Mouse (Mus musculus) kidney, embryonic 15.5 days (tissue): ENCODE data around the gene Lpcat1. TPM values are rescaled to one million over a fixed set of nuclear protein-coding genes. Genes with fewer than 3 reads are reported as not detected.

ENCODE experiments used
- ATAC-seq: fragments of 200-750 bp; cut with Nextera tagmentation; replicated peaks from 2 replicates; pipeline ENCODE4 v1.8.0; 2017; ENCODE audit warnings: moderate TSS enrichment; ENCODE audit not compliant: low FRiP score
- H3K27ac ChIP-seq: fragments of 300-500 bp; sonication (generic); 2 replicates; pipeline ENCODE4 v1.5.1; 2015; ENCODE audit warnings: mild to moderate bottlenecking, inconsistent platforms
- H3K27me3 ChIP-seq: fragments of 300-500 bp; sonication (generic); 2 replicates; pipeline ENCODE4 v1.6.1; 2015; ENCODE audit warnings: inconsistent platforms
- H3K36me3 ChIP-seq: fragments of 300-500 bp; sonication (generic); 2 replicates; pipeline ENCODE4 v1.6.1; 2015; ENCODE audit warnings: inconsistent platforms
- H3K4me1 ChIP-seq: fragments of 300-500 bp; sonication (generic); 2 replicates; pipeline ENCODE4 v1.6.1; 2015; ENCODE audit warnings: inconsistent platforms
- H3K4me2 ChIP-seq: fragments of 300-500 bp; sonication (generic); 2 replicates; pipeline ENCODE4 v1.6.1; 2015; ENCODE audit warnings: moderate library complexity, mild to moderate bottlenecking, inconsistent platforms
- H3K4me3 ChIP-seq: fragments of 300-500 bp; sonication (generic); replicated peaks from 2 replicates; pipeline ENCODE4 v1.5.1; 2015; ENCODE audit warnings: mild to moderate bottlenecking, inconsistent platforms
- H3K9ac ChIP-seq: fragments of 300-500 bp; sonication (generic); 2 replicates; pipeline ENCODE4 v1.6.1; 2015; ENCODE audit warnings: mild to moderate bottlenecking, inconsistent platforms
- H3K9me3 ChIP-seq: fragments of 300-500 bp; sonication (generic); replicated peaks from 2 replicates; pipeline ENCODE4 v1.6.1; 2016; ENCODE audit warnings: inconsistent platforms
- WGBS: fragments of 180-500 bp; shearing (Covaris S2); methylation state at CpG from one replicate; pipeline ENCODE4 v1.1.7; 2015; ENCODE audit warnings: mixed read lengths; 5-methylcytosine and 5-hydroxymethylcytosine counted together
- polyA plus RNA-seq: library from polyadenylated mRNA; unstranded; fragments of >200 nt; fragmentation: Nextera tagmentation; extraction: Ambion mirVana; gene quantifications from 2 replicates; pipeline ENCODE4 v1.2.1, GENCODE M21; 2015

Lpcat1 gene
- polyA plus RNA-seq, 1 experiment from 2014 or later, result 36.4 TPM

DNA sequence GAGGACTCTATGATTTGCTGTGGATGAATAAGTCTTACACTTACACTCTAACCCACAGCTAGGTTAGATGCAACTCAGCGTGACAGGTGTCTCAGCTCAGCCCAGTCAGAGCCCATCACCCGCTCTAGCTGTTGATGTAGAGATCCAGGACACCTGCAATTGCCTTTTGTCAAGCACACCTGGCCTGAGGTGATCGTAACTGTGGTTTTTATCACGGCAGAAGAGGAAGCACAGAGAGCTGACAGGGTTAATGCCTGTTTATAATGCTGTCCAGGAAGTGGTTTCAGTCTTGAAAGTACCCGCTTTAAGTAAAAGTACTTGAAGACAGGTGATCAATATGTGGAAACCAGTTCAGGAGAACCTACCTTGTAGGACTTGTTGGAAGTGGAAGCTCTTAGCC, 32.3 kb upstream of the Lpcat1 start:
- WGBS, result 74% methylated on average over 5 of the region's 5 CpGs
- Histone ChIP-seq H3K27ac (no peak overlapping the region), H3K27me3 (no peaks in the 10 kb centered on the region), H3K4me1 (no peaks in the 10 kb centered on the region), H3K4me3 (no peak overlapping the region), H3K36me3 (no peaks in the 10 kb centered on the region), H3K9ac (no peak overlapping the region), H3K4me2 (no peak overlapping the region), H3K9me3 (no peaks in the 10 kb centered on the region)
- no peak for ATAC-seq

DNA sequence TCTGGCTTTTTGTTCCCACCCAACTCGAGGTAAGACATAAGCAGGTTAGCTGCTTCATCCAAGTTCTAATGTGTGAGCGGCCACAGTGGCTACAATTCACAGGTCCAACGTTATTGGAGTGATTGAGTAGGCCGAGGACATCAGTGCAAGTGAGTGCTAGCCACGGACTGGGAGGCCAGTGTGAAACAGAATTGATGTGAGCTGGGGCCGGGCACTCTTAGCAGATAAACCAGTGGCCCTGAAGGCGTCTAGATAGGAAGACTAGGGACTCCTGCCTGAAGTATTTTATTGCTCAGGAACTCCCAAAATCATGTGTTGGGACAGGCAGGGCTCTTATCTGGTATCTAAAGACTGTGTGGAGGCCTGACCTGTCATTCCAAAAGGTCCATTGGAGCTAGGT, 31.3 kb upstream of the Lpcat1 start:
- no peak overlapping the region for H3K4me2 ChIP-seq
- ATAC-seq, result no peak
- no peaks in the 10 kb centered on the region for H3K9me3 ChIP-seq
- WGBS, result 83% methylated on average over 7 of the region's 7 CpGs
- H3K36me3 ChIP-seq, result no peaks in the 10 kb centered on the region
- no peaks in the 10 kb centered on the region for H3K27me3 ChIP-seq
- no peak overlapping the region for H3K27ac ChIP-seq
- H3K9ac ChIP-seq, result no peak overlapping the region
- no peaks in the 10 kb centered on the region for H3K4me1 ChIP-seq
- H3K4me3 ChIP-seq, result no peak overlapping the region

DNA sequence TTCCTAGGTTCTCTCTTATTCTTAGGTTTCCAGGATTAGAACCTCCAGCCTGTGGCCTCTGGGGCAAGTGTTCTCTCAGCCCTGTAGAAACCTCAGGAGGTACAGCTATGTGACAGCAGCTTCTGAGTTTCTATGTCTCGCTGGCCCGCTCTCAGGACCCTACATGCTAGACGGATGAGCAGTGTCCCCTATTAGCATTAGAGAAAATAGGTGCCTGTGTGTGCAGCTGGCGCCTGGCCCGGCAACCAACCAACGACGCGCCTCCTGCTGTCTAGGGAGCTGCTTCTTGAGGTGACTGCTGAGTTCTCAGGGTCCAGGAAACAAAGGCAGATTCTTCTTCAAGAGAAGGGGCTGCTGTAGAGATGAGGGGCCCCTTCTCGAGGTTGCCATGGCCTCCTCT, 27.9 kb upstream of the Lpcat1 start:
- Histone ChIP-seq H3K9ac (no peak overlapping the region), H3K36me3 (no peaks in the 10 kb centered on the region), H3K27me3 (no peaks in the 10 kb centered on the region), H3K4me2 (no peak overlapping the region), H3K27ac (no peak overlapping the region), H3K9me3 (no peaks in the 10 kb centered on the region), H3K4me1 (no peaks in the 10 kb centered on the region), H3K4me3 (no peak overlapping the region)
- no peak for ATAC-seq
- 81% methylated on average over 9 of the region's 9 CpGs for WGBS

DNA sequence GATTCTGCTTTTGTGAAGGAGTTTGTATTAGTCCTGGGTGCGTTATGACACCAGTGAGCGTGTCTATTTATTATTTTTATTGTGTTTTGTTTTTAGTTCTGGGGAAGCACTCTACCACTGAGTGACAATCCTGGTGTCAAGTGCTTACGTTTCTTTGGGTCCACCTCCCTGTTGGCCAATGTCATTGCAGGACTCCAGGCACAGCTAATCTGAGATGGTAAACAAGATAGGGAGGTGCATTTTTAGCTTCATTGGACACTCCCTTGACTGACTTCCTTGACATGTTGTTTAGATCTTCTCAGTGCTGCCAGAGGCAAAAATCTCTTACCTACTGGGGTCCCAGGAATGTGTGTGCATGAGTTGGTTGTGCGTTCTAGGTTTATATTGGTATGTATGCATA, 26.0 kb upstream of the Lpcat1 start:
- WGBS, result 75% methylated on average over 4 of the region's 4 CpGs

DNA sequence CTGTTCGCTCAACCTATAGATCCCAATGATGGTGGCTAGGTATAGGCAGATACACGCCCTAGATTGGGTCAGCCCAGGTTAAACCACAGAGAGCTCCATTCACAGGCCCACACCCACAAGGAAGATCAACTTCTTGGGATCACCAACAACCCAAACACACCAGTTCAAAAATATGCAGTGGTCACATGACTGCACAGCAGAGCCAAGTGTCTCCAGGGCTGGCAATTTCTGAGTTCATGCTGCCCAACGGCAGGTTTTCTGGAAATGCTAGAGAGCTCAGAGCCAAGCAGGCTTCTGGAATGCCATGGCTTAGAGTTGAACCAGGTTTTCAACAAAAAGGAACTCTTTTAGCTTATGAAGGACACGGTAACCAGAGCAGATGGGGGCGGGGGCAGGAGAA, 25.3 kb upstream of the Lpcat1 start:
- Histone ChIP-seq H3K4me1 (peaks cover 9% of the 10 kb centered on the region), H3K27me3 (no peaks in the 10 kb centered on the region), H3K27ac (no peak overlapping the region), H3K4me2 (no peak overlapping the region), H3K36me3 (no peaks in the 10 kb centered on the region), H3K9ac (no peak overlapping the region), H3K4me3 (no peak overlapping the region), H3K9me3 (no peaks in the 10 kb centered on the region)
- no peak for ATAC-seq
- 90% methylated on average over 5 of the region's 5 CpGs for WGBS

More for the DNA sequence above, 26.0 kb upstream of the Lpcat1 start:
- H3K4me1 ChIP-seq, result peaks cover 2% of the 10 kb centered on the region
- H3K4me2 ChIP-seq, result no peak overlapping the region
- ATAC-seq, result no peak
- no peaks in the 10 kb centered on the region for H3K9me3 ChIP-seq
- no peaks in the 10 kb centered on the region for H3K36me3 ChIP-seq
- H3K27me3 ChIP-seq, result no peaks in the 10 kb centered on the region
- no peak overlapping the region for H3K9ac ChIP-seq
- no peak overlapping the region for H3K27ac ChIP-seq
- no peak overlapping the region for H3K4me3 ChIP-seq

DNA sequence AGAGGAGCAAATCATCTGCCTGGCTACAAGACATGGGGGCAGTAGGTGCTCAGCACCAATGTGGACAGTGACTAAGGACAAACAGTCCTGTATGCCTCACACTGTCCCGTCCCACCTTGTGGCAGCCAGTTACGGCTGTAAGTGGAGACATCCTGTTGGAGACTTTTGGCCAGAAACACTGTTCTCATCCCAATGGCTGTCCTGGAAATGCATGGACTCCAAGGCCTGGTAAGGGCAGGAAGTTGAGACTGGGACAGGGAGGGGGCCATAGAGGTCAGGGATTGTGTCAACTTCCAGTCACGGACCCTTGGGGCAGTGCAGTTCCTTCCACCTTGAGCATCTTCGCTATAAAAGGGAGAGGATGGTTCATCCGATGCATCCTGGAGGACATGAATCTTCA, 24.6 kb upstream of the Lpcat1 start:
- ATAC-seq, result no peak
- H3K36me3 ChIP-seq, result no peaks in the 10 kb centered on the region
- no peaks in the 10 kb centered on the region for H3K9me3 ChIP-seq
- 64% methylated on average over 5 of the region's 5 CpGs for WGBS
- no peaks in the 10 kb centered on the region for H3K27me3 ChIP-seq
- no peak overlapping the region for H3K27ac ChIP-seq
- H3K9ac ChIP-seq, result no peak overlapping the region
- no peak overlapping the region for H3K4me2 ChIP-seq
- H3K4me3 ChIP-seq, result no peak overlapping the region
- peaks cover 13% of the 10 kb centered on the region for H3K4me1 ChIP-seq

DNA sequence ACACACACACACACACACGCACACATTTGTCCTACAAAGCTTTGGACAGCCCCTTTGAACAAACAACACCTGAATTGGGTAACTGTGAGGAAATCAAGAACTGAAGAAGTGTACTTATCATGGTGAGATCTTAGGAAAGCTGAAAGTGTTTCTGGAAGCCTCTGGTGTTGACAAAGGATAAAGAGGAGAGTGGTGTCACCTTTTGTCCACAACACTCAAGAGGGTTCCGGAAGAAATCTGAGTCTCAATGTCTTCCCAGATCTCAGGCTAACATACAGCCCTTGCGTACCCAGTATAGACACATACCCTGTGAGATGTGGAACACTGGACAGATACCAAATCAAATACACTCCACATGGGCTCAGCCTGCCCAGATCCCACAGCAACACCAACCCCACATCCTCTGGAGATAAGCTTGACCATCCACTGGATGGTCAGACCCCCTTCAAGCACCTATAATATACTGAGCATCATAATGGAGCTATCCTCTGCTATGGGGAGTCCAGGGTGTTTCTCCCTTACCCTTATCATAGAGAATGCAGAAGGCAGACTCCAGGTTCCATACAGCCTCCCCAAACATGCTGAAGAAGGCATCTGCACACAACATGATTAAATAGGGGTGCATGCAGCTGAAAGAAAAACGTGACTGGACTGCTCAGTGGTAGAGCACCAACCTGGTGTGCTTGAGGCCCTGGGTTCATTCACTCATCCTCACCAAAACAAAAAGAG, 23.7 kb upstream of the Lpcat1 start:
- Histone ChIP-seq H3K36me3 (no peaks in the 10 kb centered on the region), H3K27me3 (no peaks in the 10 kb centered on the region), H3K9me3 (no peaks in the 10 kb centered on the region), H3K4me3 (no peak overlapping the region), H3K4me2 (no peak overlapping the region), H3K4me1 (peaks cover 13% of the 10 kb centered on the region), H3K9ac (no peak overlapping the region), H3K27ac (no peak overlapping the region)
- 89% methylated on average over 4 of the region's 4 CpGs for WGBS
- peak; percentile 60; the same call in 1 of the 2 replicates for ATAC-seq

DNA sequence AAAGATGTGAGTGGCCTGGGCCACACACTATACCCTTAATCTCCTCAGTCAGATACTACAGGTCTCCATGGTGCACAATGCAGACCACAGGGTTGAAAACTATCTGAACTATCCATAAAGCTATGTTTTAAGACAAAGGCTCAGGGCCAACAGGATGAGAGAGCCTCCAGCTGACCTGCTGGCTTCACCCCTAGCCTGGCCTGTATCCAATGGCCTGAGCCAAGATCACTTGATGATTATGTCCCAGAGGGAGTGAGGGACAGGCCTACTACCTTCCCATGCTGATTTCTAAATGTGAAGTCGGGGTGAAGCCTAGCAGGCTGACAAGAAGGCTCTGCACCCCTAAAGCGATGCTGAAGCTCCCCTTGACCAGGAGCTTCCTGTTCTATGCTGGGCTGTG, 21.9 kb upstream of the Lpcat1 start:
- ATAC-seq, result no peak
- no peaks in the 10 kb centered on the region for H3K36me3 ChIP-seq
- no peak overlapping the region for H3K9ac ChIP-seq
- H3K4me3 ChIP-seq, result no peak overlapping the region
- no peak overlapping the region for H3K4me2 ChIP-seq
- peaks cover 13% of the 10 kb centered on the region for H3K4me1 ChIP-seq
- H3K27ac ChIP-seq, result no peak overlapping the region
- 88% methylated on average over 2 of the region's 2 CpGs for whole genome bisulfite sequencing
- no peaks in the 10 kb centered on the region for H3K27me3 ChIP-seq
- H3K9me3 ChIP-seq, result no peaks in the 10 kb centered on the region

DNA sequence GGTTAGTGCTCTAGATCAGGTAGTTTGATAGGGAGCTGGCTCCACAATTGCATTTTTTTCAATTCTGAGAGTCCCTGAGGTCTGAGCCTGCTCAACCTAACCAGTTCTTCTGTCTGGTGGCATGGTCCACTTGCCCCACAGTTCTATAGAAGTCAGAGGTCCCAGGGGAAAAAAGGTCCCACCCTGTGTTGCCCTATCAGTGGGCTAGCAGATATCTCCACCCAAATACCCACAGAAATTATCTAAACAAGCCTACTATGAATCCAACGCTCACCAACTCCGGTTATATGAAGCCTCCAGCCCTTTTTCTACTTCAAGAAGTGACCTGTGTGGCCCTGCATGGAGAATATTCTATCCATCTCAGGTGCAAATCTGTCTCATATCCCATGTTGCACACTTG, 20.9 kb upstream of the Lpcat1 start:
- H3K9me3 ChIP-seq, result no peaks in the 10 kb centered on the region
- H3K27ac ChIP-seq, result 0 out of 2 replicates have a peak overlapping the region, but pooled peaks have one; percentile 54
- H3K4me1 ChIP-seq, result peaks cover 13% of the 10 kb centered on the region
- no peak overlapping the region for H3K9ac ChIP-seq
- peak; percentile 74 for ATAC-seq
- H3K4me2 ChIP-seq, result no peak overlapping the region
- WGBS, result 73% methylated on average over 2 of the region's 2 CpGs
- H3K27me3 ChIP-seq, result no peaks in the 10 kb centered on the region
- no peak overlapping the region for H3K4me3 ChIP-seq
- no peaks in the 10 kb centered on the region for H3K36me3 ChIP-seq

DNA sequence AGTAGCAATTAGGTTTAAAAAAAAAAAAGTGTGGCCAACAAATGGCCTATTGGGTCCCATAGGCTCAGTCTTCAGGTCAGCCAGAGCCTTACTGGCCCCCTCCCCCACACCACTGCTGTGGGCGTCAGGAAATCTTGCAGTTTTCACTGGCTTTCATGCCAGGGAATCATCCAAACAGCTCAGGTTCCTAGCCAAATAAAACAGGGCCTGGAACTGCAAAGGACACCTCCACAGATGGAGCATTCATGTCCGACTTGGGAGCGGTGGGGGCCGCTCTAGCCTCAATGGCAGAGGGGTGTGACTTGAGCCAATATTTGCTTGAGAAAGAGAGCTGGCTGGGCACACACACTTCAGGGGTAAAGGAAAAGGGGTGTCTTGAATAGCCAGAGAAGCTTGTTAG, 20.5 kb upstream of the Lpcat1 start:
- Histone ChIP-seq H3K4me2 (no peak overlapping the region), H3K27ac (peak overlapping the region; percentile 54; the same call in 1 of the 2 replicates), H3K4me3 (no peak overlapping the region), H3K9ac (no peak overlapping the region), H3K4me1 (peaks cover 13% of the 10 kb centered on the region), H3K9me3 (no peaks in the 10 kb centered on the region), H3K36me3 (no peaks in the 10 kb centered on the region), H3K27me3 (no peaks in the 10 kb centered on the region)
- peak; percentile 72 for ATAC-seq
- 33% methylated on average over 4 of the region's 4 CpGs for WGBS

DNA sequence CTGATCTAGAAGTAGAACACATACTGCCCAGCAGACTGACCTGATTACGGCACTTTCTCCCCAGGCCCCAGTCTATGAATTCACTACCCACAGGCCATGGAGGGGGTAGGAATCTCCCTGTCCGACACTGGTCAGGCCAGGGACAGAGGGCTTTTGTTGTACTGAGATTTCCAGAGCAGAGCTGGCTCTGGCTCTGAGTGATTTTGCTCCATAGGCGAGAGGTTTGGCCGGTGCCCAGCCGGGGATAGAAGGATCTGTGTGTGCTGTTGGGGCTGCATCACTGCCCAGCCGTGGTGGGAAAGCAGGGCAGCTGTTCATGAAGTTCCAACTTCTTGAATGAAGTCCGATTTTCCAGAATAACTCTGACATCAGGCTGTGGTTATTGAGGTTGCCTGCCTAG, 20.1 kb upstream of the Lpcat1 start:
- Histone ChIP-seq H3K27me3 (no peaks in the 10 kb centered on the region), H3K9ac (no peak overlapping the region), H3K36me3 (no peaks in the 10 kb centered on the region), H3K4me3 (no peak overlapping the region), H3K4me2 (no peak overlapping the region), H3K27ac (peak overlapping the region; percentile 54), H3K9me3 (no peaks in the 10 kb centered on the region), H3K4me1 (peaks cover 13% of the 10 kb centered on the region)
- peak; percentile 61 for ATAC-seq
- 28% methylated on average over 7 of the region's 7 CpGs for WGBS

DNA sequence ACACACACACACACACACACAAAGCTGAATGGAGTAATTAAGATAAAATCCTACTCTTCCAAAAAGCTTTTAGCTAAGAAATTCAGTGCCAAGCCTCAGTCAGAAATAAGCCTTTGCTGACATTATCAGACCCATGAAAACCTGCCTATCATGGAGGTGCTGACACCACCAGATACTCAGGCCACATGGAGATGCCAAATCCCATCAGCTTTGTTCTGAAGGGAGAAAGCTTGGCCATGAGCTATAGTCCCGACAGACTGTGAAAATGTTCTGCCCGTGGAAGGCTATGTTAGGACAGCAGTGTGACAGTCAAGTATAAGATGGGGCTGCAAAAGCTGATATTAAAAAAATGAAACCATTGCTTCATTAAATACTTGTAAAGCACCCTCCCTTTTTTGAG, 19.5 kb upstream of the Lpcat1 start:
- no peaks in the 10 kb centered on the region for H3K36me3 ChIP-seq
- H3K4me1 ChIP-seq, result peaks cover 13% of the 10 kb centered on the region
- H3K9me3 ChIP-seq, result no peaks in the 10 kb centered on the region
- no peak overlapping the region for H3K4me3 ChIP-seq
- no peak overlapping the region for H3K27ac ChIP-seq
- WGBS, result 68% methylated on average over 2 of the region's 2 CpGs
- no peak overlapping the region for H3K9ac ChIP-seq
- no peaks in the 10 kb centered on the region for H3K27me3 ChIP-seq
- no peak overlapping the region for H3K4me2 ChIP-seq
- ATAC-seq, result no peak

DNA sequence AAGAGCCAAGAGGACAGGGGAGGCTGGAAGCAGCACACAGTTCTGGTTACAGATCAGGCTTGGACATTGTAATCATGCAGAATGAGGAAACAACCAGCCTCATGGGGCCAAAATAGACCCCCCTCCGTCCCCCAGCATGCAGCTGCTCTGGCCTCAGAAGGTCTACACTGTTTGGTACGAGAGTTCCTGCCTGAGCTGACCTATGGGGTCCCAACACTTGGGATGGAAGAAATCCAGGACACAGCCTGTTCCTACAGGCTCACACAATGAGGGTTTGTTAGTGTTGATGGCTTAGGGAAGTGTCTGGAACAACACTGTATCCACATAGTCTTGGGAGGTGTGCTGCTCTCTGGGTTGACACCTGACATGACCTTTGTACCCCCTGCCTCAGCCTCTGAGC, 18.8 kb upstream of the Lpcat1 start:
- Histone ChIP-seq H3K4me1 (peaks cover 13% of the 10 kb centered on the region), H3K9me3 (no peaks in the 10 kb centered on the region), H3K9ac (no peak overlapping the region), H3K27me3 (no peaks in the 10 kb centered on the region), H3K4me3 (no peak overlapping the region), H3K4me2 (no peak overlapping the region), H3K27ac (no peak overlapping the region), H3K36me3 (no peaks in the 10 kb centered on the region)
- WGBS, result 67% methylated on average over 2 of the region's 2 CpGs
- ATAC-seq, result no peak
